Mouse (Mus musculus) neural tube, embryonic 11.5 days (tissue): ENCODE results near the gene Phrf1. TPM values are rescaled to one million over a fixed set of nuclear protein-coding genes. Genes with fewer than 3 reads are reported as not detected.
A peak's percentile ranks its signal among the peaks of the same experiment; 100 is the strongest.

Experiments used
- ATAC-seq: fragments of 200-750 bp; cut with Nextera tagmentation; 2 replicates; pipeline ENCODE4 v1.8.0; 2017; ENCODE audit warnings: moderate number of reproducible peaks, mild to moderate bottlenecking, moderate TSS enrichment, moderate library complexity; ENCODE audit not compliant: insufficient read depth, low FRiP score, low TSS enrichment
- DNase-seq: peaks from one replicate; pipeline ENCODE4 v3.0.0-alpha.2; 2015; ENCODE audit warnings: low spot score
- H3K27ac ChIP-seq: fragments of 300-500 bp; sonication (generic); 2 replicates; pipeline ENCODE4 v1.5.1; 2014; ENCODE audit warnings: low read depth, mild to moderate bottlenecking, low read length
- H3K27me3 ChIP-seq: fragments of 300-500 bp; sonication (generic); 2 replicates; pipeline ENCODE4 v1.6.1; 2014; ENCODE audit warnings: mild to moderate bottlenecking, low read length, mixed read lengths; ENCODE audit not compliant: control insufficient read depth, insufficient read depth
- H3K36me3 ChIP-seq: fragments of 300-500 bp; sonication (generic); 2 replicates; pipeline ENCODE4 v1.6.1; 2014; ENCODE audit warnings: mild to moderate bottlenecking, low read length, moderate library complexity, mixed read lengths; ENCODE audit not compliant: control insufficient read depth, insufficient read depth
- H3K4me1 ChIP-seq: fragments of 300-500 bp; sonication (generic); 2 replicates; pipeline ENCODE4 v1.6.1; 2014; ENCODE audit warnings: low read length, mixed read lengths; ENCODE audit not compliant: control insufficient read depth, insufficient read depth
- H3K4me2 ChIP-seq: fragments of 300-500 bp; sonication (generic); 2 replicates; pipeline ENCODE4 v1.6.1; 2014; ENCODE audit warnings: low read depth, mild to moderate bottlenecking, moderate library complexity
- H3K4me3 ChIP-seq: fragments of 300-500 bp; sonication (generic); 2 replicates; pipeline ENCODE4 v1.5.1; 2014; ENCODE audit warnings: low read depth, low read length
- H3K9ac ChIP-seq: fragments of 300-500 bp; sonication (generic); 2 replicates; pipeline ENCODE4 v1.6.1; 2014; ENCODE audit warnings: mild to moderate bottlenecking, low read length
- H3K9me3 ChIP-seq: fragments of 300-500 bp; sonication (generic); 2 replicates; pipeline ENCODE4 v1.6.1; 2016; ENCODE audit warnings: low read length; ENCODE audit not compliant: control insufficient read depth
- WGBS: fragments of 180-500 bp; shearing (Covaris S2); extraction: QIAGEN DNeasy Blood & Tissue Kit; methylation state at CpG from one replicate; pipeline ENCODE4 v1.1.7; 2014; 5-methylcytosine and 5-hydroxymethylcytosine counted together
- polyA plus RNA-seq: library from polyadenylated mRNA; unstranded; fragments of >200 nt; fragmentation: Nextera tagmentation; extraction: Ambion mirVana; gene quantifications from 2 replicates; pipeline ENCODE4 v1.2.1, GENCODE M21; 2014

The Phrf1 gene
- 90.3 and 93.3 TPM in 2 replicates for polyA plus RNA-seq

DNA sequence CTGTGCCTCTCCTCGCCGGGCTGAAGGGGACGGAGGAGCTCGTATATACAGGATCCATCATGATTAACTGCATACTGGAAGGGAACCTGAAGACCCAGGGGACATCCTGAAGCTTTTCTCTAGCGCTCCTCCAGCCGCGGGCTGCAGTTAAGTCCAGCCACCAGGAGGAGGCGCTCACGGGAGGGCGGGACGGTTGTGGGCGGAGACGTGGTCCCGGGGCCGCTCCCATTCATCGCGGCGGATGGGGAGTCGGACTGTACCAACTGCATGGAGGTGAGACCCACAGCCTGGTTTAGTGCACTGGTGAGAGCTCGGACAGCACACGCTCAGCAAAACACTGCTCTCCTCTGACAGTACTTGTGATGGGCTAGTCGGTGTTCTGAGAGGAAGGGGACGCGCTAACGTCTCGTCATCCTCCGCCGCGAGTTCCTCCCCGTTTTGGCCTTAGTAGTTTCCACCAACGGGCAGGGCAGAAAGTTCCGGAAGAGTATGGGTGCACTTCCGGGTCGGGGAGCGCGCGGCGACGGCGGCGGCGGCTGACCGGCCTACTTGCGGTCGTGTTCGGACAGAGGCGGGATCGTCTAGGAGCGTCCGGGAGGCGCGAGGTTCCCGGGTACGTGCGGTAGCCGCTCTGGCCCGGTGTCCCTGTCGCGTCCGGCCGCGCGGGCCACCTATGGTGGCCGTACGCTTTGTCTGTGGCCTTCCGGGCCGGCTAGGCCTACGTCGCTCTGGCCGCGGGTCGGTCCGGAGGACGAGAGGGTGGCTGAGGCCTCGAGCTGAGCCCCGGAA, at the start of gene Phrf1:
Phrf1 (plus strand) TSS at position 506 of the 789 bp plus-strand sequence.
- DNase-seq (peak; percentile 93), ATAC-seq (peak; percentile 91)
- no peaks in the 10 kb centered on the region for H3K27me3 ChIP-seq
- H3K4me2 ChIP-seq, result peak within 1 kb of the TSS; percentile 74
- H3K9ac ChIP-seq, result peak within 1 kb of the TSS; percentile 96
- peak within 1 kb of the TSS; percentile 88 for H3K27ac ChIP-seq
- no peaks in the 10 kb centered on the region for H3K9me3 ChIP-seq
- WGBS, result under 1% methylated on average over 76 of the region's 76 CpGs
- H3K36me3 ChIP-seq, result peaks cover 12% of the 10 kb centered on the region
- peak within 1 kb of the TSS; percentile 100 for H3K4me3 ChIP-seq
- peaks cover 7% of the 10 kb centered on the region for H3K4me1 ChIP-seq

DNA sequence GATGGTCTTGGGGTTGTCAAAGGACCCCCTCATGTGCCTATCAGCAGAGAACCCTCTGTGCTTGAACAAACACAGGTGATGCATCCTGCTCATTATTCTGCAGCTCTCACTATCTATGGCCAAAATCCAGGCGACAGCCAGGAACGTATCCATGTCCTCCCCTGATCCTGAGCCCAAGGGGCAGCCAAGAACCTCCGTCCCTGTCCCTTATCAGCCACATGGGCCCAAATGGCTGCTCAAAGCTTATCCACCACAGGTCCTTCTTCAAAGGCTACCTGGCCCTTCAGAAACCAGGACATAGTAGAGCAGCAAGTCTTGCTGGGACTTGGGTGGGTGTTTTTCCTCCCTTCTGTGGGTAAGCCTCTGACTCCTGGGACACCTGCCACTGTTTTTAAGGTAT, 40.4 kb upstream of the Phrf1 start:
- H3K4me2 ChIP-seq, result no peak overlapping the region
- H3K4me3 ChIP-seq, result no peak overlapping the region
- H3K9ac ChIP-seq, result no peak overlapping the region
- H3K27me3 ChIP-seq, result no peaks in the 10 kb centered on the region
- peaks cover 8% of the 10 kb centered on the region for H3K4me1 ChIP-seq
- no peak overlapping the region for H3K27ac ChIP-seq
- DNase-seq (no peak), ATAC-seq (no peak)
- 82% methylated on average over 3 of the region's 3 CpGs for WGBS
- H3K9me3 ChIP-seq, result no peaks in the 10 kb centered on the region
- peaks cover 5% of the 10 kb centered on the region for H3K36me3 ChIP-seq

DNA sequence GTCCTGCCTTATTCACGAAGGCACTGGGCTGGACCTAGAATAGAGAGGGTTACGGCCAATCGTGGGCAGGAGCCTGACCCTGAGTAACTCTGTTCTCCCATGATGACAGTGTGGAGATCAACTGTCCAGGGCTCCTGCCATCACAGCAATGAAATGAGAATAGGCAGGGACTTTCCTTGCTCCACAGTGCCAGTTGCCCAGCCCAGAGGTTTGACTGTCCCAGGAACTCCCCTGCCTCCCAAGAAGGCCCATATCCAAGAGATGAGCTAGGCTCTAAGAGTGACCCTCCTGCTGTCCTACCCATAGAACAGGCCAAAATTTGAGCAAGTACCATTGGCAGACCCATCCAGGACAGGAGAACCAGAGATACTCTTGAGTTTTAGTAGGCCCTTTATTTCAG, 39.9 kb upstream of the Phrf1 start:
- Histone ChIP-seq H3K27ac (no peak overlapping the region), H3K4me2 (no peak overlapping the region), H3K9me3 (no peaks in the 10 kb centered on the region), H3K27me3 (no peaks in the 10 kb centered on the region), H3K9ac (no peak overlapping the region), H3K4me1 (peaks cover 8% of the 10 kb centered on the region), H3K4me3 (no peak overlapping the region), H3K36me3 (peaks cover 5% of the 10 kb centered on the region)
- 97% methylated on average over 3 of the region's 3 CpGs for WGBS
- DNase-seq, result no peak
- no peak for ATAC-seq

DNA sequence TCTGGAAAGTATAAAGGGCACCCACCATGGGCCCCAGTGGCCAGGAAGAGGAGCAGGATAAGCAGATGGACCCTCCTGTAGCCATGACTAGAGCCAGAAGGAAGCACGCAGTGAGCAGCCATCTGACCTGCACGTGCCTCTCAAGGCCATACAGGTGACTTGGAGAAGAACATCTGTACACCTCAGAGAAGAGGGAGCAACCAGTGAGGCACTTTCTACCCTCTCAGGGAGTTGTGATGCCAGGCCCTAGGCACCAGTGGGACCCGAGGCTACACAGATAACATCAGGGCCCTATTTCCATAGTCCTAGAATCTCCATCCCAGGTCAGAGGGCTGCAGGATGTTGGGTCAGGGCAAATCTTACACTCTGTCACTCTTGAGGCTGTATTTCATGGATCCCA, 38.4 kb upstream of the Phrf1 start:
- Histone ChIP-seq H3K36me3 (peaks cover 5% of the 10 kb centered on the region), H3K9ac (no peak overlapping the region), H3K27me3 (no peaks in the 10 kb centered on the region), H3K4me2 (no peak overlapping the region), H3K9me3 (no peaks in the 10 kb centered on the region), H3K4me1 (peaks cover 11% of the 10 kb centered on the region), H3K27ac (no peak overlapping the region), H3K4me3 (no peak overlapping the region)
- 94% methylated on average over 3 of the region's 3 CpGs for WGBS
- no peak for DNase-seq
- ATAC-seq, result no peak

DNA sequence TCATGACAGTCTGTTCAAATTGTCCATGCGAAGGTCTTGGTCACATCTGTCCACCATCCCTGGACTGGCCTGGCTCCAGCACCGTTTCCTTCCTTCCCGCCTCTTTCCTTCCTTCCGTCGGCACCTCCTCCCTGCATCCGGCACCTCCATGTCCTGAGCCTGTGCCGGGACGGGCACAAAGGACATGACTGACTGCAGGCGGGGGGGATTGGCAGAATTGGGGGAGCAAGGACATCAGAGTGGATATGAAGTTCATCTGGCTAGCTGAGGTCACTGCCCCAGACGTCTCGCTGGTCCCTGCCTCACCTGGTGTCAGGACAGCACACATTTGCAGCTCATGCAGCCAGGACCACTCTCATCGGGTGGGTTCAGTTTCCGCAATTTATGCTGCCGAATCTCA, 37.5 kb upstream of the Phrf1 start:
- Histone ChIP-seq H3K9me3 (no peaks in the 10 kb centered on the region), H3K4me3 (no peak overlapping the region), H3K4me1 (peaks cover 12% of the 10 kb centered on the region), H3K4me2 (no peak overlapping the region), H3K9ac (no peak overlapping the region), H3K36me3 (peaks cover 5% of the 10 kb centered on the region), H3K27me3 (no peaks in the 10 kb centered on the region), H3K27ac (no peak overlapping the region)
- DNase-seq, result no peak
- 92% methylated on average over 14 of the region's 14 CpGs for WGBS
- ATAC-seq, result no peak

DNA sequence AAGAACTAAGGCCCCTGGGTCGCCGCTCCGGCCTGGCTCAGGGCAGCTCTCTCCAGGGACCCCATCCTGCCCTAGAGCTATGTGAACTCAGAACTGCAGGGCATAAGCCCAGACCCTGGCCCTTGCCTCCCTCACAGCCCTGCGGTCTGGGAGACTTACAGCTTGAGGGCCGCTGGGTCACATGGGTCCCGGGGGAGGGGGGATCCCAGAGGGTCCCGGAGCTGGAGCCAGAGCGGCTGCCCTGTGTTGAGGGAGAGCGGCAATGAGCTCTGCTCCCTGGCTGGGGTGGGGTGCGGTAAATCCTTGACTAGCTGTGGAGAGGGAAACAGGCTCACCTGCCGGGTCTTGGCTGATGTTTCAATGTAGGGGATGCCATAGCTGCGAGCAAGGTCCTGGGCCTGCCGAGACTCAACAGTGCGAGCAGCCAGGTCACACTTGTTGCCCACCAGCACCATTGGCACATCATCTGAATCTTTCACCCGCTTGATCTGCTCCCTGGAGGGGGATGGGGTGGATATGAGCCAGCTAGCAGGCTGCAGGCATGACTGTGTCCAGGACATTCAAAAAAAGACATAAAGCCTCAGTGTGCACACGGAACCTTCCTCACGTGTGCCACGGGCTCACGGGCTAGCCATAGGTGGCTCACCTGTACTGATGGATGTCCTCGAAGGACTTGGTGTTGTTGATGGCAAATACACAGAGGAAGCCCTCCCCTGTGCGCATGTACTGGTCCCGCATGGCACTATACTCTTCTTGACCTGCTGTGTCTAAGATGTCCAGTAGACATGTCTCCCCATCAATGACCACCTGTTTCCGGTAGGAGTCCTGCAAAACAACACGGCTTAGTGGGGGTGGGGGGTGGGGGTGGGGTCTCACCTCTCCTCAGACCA, 36.5 kb upstream of the Phrf1 start:
- no peak overlapping the region for H3K4me3 ChIP-seq
- WGBS, result 92% methylated on average over 24 of the region's 24 CpGs
- H3K4me1 ChIP-seq, result peaks cover 12% of the 10 kb centered on the region
- no peak overlapping the region for H3K9ac ChIP-seq
- ATAC-seq (no peak), DNase-seq (no peak)
- no peaks in the 10 kb centered on the region for H3K27me3 ChIP-seq
- H3K4me2 ChIP-seq, result peak overlapping the region; percentile 98; the same call in 1 of the 2 replicates
- H3K27ac ChIP-seq, result no peak overlapping the region
- peaks cover 5% of the 10 kb centered on the region for H3K36me3 ChIP-seq
- no peaks in the 10 kb centered on the region for H3K9me3 ChIP-seq

DNA sequence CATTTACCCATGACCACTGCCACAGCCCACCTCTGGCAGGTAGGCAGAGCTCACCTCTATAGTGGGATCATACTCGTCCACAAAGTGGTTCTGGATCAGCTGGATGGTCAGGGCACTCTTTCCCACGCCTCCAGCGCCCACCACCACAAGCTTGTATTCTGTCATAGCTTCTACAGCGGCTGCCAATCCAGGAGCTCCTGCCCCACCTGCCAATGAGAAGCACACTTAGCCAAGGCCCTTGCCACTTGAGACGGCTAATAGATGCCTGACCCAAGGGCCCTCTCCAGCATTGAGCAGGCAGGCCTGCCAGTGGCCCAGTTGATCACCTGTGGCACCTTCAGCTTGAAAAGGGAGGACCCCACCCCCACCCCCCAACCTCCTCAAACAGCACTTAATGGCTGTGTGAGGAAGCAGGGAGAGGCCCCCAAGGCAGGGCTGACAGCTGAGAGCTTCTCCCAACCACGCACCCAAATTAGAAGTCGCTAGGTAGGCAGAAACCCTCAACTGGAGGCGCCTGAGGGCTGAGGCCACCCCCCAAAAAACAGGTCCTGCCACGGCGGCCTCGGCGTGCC, 35.7 kb upstream of the Phrf1 start:
- Histone ChIP-seq H3K9ac (peak overlapping the region; percentile 94), H3K36me3 (peaks cover 5% of the 10 kb centered on the region), H3K9me3 (no peaks in the 10 kb centered on the region), H3K4me1 (peaks cover 12% of the 10 kb centered on the region), H3K4me2 (peak overlapping the region; percentile 98), H3K27me3 (no peaks in the 10 kb centered on the region), H3K4me3 (peak overlapping the region; percentile 94), H3K27ac (peak overlapping the region; percentile 64; the same call in 1 of the 2 replicates)
- no peak for ATAC-seq
- 25% methylated on average over 12 of the region's 12 CpGs for WGBS
- peak; percentile 19 for DNase-seq

DNA sequence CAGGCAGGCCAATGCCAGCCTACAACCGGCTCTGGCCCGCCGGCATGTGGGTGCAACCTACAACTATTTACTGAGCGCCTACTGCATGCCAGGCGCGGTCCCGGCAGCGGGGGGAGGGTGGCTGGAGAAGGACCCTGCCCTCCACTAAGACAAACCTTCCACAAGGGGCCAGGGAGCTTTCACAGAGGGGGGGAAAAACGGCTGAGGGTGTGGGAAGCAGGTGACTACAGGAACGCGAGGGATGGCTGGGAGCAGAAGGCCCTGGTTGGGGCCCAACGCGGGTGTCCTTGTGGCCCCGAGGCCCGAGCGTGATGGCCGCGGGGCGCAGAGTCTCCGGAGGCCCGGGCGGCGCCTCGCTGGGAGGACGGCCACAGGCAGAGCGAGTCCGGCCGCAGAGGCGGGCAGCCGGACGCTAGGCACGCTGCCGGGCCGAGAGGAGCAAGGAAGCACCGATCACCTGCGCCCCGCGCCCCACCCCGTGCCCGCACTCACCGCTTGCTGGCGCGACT, 35.2 kb upstream of the Phrf1 start:
- Histone ChIP-seq H3K9ac (peak overlapping the region; percentile 94), H3K9me3 (no peaks in the 10 kb centered on the region), H3K4me3 (peak overlapping the region; percentile 94), H3K4me2 (peak overlapping the region; percentile 98), H3K27ac (peak overlapping the region; percentile 64), H3K27me3 (no peaks in the 10 kb centered on the region), H3K4me1 (peaks cover 12% of the 10 kb centered on the region), H3K36me3 (peaks cover 5% of the 10 kb centered on the region)
- WGBS, result under 1% methylated on average over 43 of the region's 43 CpGs
- DNase-seq, result no peak
- no peak for ATAC-seq
